Comparison of ENCODE assay signal across 14 mouse cellular contexts in the genomic region with DNA sequence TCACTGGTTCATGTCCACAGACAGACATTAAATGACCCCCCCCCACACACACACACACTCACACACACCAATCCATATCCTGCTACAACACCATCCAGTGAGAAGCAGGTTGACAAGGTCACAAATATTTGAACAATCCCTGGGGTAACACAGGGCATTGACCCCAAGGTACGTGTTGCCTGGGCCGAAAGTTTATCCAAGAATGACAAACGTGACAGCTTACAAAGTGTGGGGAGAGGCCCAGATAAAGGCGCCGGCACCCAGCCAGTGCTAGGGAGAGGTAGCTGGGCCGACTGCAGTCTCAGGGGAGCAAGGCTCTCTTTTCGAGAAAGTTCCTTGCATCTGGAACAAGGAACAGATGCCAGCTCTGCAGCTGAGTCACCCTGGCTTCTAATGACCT.
DNase-seq lines count a peak whose midpoint lies in the region; ATAC-seq and TF ChIP-seq lines count a peak whose summit lies in the region.
"Had no signal": no experiment of that assay in that cellular context is flagged by ENCODE, and none has a peak within 500 bp of the region (broad histone marks: within the 10 kb centered on the region; RNA-seq: fewer than 3 reads in every experiment).

No protein-coding gene starts in this region.

- H3K27ac ChIP-seq in heart, embryonic 10.5 days = no peak overlapping the region
- H3K27ac ChIP-seq in heart, embryonic 11.5 days (ENCODE audit: low read depth, low read length) = no peak overlapping the region
- H3K27ac ChIP-seq in intestine, embryonic 16.5 days (ENCODE audit: low read length) = no peak overlapping the region
- H3K27ac ChIP-seq in stomach, embryonic 15.5 days = no peak overlapping the region
- H3K27ac ChIP-seq: hindbrain, embryonic 14.5 days; lung, embryonic 15.5 days; midbrain, embryonic 10.5 days had no signal

- WGBS in heart, embryonic 10.5 days = 25% methylated on average over 7 of the region's 7 CpGs
- 25% methylated on average over 7 of the region's 7 CpGs for WGBS in heart, embryonic 11.5 days (ENCODE audit: insufficient replicate concordance)
- WGBS in intestine, embryonic 16.5 days = 16% methylated on average over 7 of the region's 7 CpGs
- 12% methylated on average over 7 of the region's 7 CpGs for WGBS in stomach, embryonic 15.5 days
- WGBS in lung, adult 2 months = 46% methylated on average over 7 of the region's 7 CpGs

- DNase-seq in heart, adult 11 months = peak; percentile 94
- DNase-seq in heart, embryonic 10.5 days (ENCODE audit: low spot score) = no peak
- no peak for DNase-seq in lung, postnatal 10 days
- DNase-seq in neural tube, embryonic 10.5 days (ENCODE audit: extremely low spot score, low spot score) = no peak
- DNase-seq in lung, adult 2 months = no peak
- DNase-seq: B cell, adult 2 months; gastrocnemius, postnatal 25 days had no signal

- no peak overlapping the region for H3K4me2 ChIP-seq in heart, embryonic 11.5 days
- H3K4me2 ChIP-seq in intestine, embryonic 16.5 days (ENCODE audit: low read depth, low read length) = no peak overlapping the region
- H3K4me2 ChIP-seq in stomach, embryonic 15.5 days = no peak overlapping the region
- H3K4me2 ChIP-seq: hindbrain, embryonic 14.5 days; lung, embryonic 15.5 days had no signal

- H3K4me1 ChIP-seq in heart, embryonic 10.5 days = peaks cover 19% of the 10 kb centered on the region
- no peaks in the 10 kb centered on the region for H3K4me1 ChIP-seq in heart, embryonic 11.5 days (ENCODE audit: control insufficient read depth, insufficient read depth, low read length)
- H3K4me1 ChIP-seq in intestine, embryonic 16.5 days (ENCODE audit: control insufficient read depth, insufficient read depth, low read length) = no peaks in the 10 kb centered on the region; the same call in 1 of the 2 replicates
- 0 out of 2 replicates have a peak, but pooled peaks cover 6% of the 10 kb centered on the region for H3K4me1 ChIP-seq in stomach, embryonic 15.5 days
- no peaks in the 10 kb centered on the region for H3K4me1 ChIP-seq in lung, adult 2 months (ENCODE audit: control insufficient read depth, insufficient read depth, low read length)
- H3K4me1 ChIP-seq: lung, embryonic 15.5 days; midbrain, embryonic 10.5 days had no signal

- 0 out of 2 replicates have a peak, but pooled peaks have one; percentile 31 for ATAC-seq in heart, embryonic 11.5 days (replicated peaks; ENCODE audit: insufficient number of reproducible peaks, low FRiP score, low TSS enrichment)
- peak; percentile 60 for ATAC-seq in intestine, embryonic 16.5 days
- ATAC-seq in stomach, embryonic 15.5 days (ENCODE audit: insufficient read depth, low FRiP score, low read depth) = peak; percentile 85
- ATAC-seq: forebrain, embryonic 16.5 days had no signal

- TF ChIP-seq CTCF in lung, adult 2 months (IDR thresholded peaks at IDR 0.05; ENCODE audit: insufficient read depth, low read length) = no peak

- TF ChIP-seq POLR2A in lung, adult 2 months (IDR thresholded peaks at IDR 0.05; ENCODE audit: borderline replicate concordance, extremely low read depth, low read depth, low read length) = no peak

- H3K27me3 ChIP-seq in heart, embryonic 10.5 days (ENCODE audit: insufficient read depth, poor library complexity, severe bottlenecking) = peaks cover 20% of the 10 kb centered on the region
- no peaks in the 10 kb centered on the region for H3K27me3 ChIP-seq in heart, embryonic 11.5 days (ENCODE audit: control insufficient read depth, insufficient read depth, low read length)
- no peaks in the 10 kb centered on the region; the same call in 1 of the 2 replicates for H3K27me3 ChIP-seq in intestine, embryonic 16.5 days (replicated peaks; ENCODE audit: control insufficient read depth, insufficient read depth, low read length)
- H3K27me3 ChIP-seq in stomach, embryonic 15.5 days (replicated peaks) = no peaks in the 10 kb centered on the region
- H3K27me3 ChIP-seq: lung, embryonic 15.5 days had no signal

- no peak overlapping the region for H3K4me3 ChIP-seq in heart, embryonic 10.5 days
- no peak overlapping the region for H3K4me3 ChIP-seq in heart, embryonic 11.5 days (ENCODE audit: low read depth, low read length)
- H3K4me3 ChIP-seq in intestine, embryonic 16.5 days (ENCODE audit: low read length) = no peak overlapping the region
- H3K4me3 ChIP-seq in stomach, embryonic 15.5 days (replicated peaks) = no peak overlapping the region
- no peak overlapping the region for H3K4me3 ChIP-seq in lung, adult 2 months (replicated peaks; ENCODE audit: extremely low read depth, low read depth, low read length)
- H3K4me3 ChIP-seq: lung, embryonic 15.5 days; midbrain, embryonic 10.5 days had no signal

- H3K9ac ChIP-seq in heart, embryonic 11.5 days (ENCODE audit: low read depth, low read length) = no peak overlapping the region
- H3K9ac ChIP-seq in intestine, embryonic 16.5 days (ENCODE audit: low read depth, low read length) = no peak overlapping the region
- H3K9ac ChIP-seq in stomach, embryonic 15.5 days = no peak overlapping the region
- H3K9ac ChIP-seq: hindbrain, embryonic 14.5 days; lung, embryonic 15.5 days had no signal

- H3K9me3 ChIP-seq in heart, embryonic 10.5 days = no peaks in the 10 kb centered on the region
- no peaks in the 10 kb centered on the region for H3K9me3 ChIP-seq in heart, embryonic 11.5 days (replicated peaks; ENCODE audit: control insufficient read depth, low read length)
- no peaks in the 10 kb centered on the region for H3K9me3 ChIP-seq in intestine, embryonic 16.5 days (ENCODE audit: control insufficient read depth, low read length)
- H3K9me3 ChIP-seq in stomach, embryonic 15.5 days = no peaks in the 10 kb centered on the region
- H3K9me3 ChIP-seq: lung, embryonic 15.5 days; midbrain, embryonic 10.5 days had no signal

- H3K36me3 ChIP-seq in heart, embryonic 10.5 days = no peaks in the 10 kb centered on the region
- no peaks in the 10 kb centered on the region for H3K36me3 ChIP-seq in heart, embryonic 11.5 days (ENCODE audit: control insufficient read depth, insufficient read depth, low read length)
- no peaks in the 10 kb centered on the region for H3K36me3 ChIP-seq in intestine, embryonic 16.5 days (ENCODE audit: control insufficient read depth, insufficient read depth, low read length)
- H3K36me3 ChIP-seq in stomach, embryonic 15.5 days = no peaks in the 10 kb centered on the region
- H3K36me3 ChIP-seq: lung, embryonic 15.5 days; midbrain, embryonic 10.5 days had no signal

Comparison
In these comparisons a context has a peak if more than half of its experiments do, and no peak if none do; other contexts are left out.
1. ATAC-seq: peak in every context shown above with its lines; median percentile 85 in stomach, embryonic 15.5 days; 60 in intestine, embryonic 16.5 days; 31 in heart, embryonic 11.5 days.